Mouse (Mus musculus) CH12.LX (cell line): ENCODE data around the gene Reep1. TPM values are rescaled to one million over a fixed set of nuclear protein-coding genes. Genes with fewer than 3 reads are reported as not detected.
A peak's percentile ranks its signal among the peaks of the same experiment; 100 is the strongest.

ENCODE experiments used
- DNase-seq: peaks from one replicate; pipeline ENCODE4 v3.0.0-alpha.2; 2013; ENCODE audit errors: extremely low read depth
- H3K27ac ChIP-seq: 2 replicates; pipeline ENCODE4 v1.5.1; 2012; ENCODE audit warnings: low read depth, mild to moderate bottlenecking, control low read depth, moderate library complexity; ENCODE audit not compliant: insufficient read depth
- H3K27me3 ChIP-seq: replicated peaks from 2 replicates; pipeline ENCODE3; 2012; ENCODE audit warnings: inconsistent platforms
- H3K36me3 ChIP-seq, 2 experiments: replicated peaks in 1 of 2; 2 replicates each; pipeline versions ENCODE3 to v1.6.1; 2012; ENCODE audit warnings: inconsistent platforms in 1 of 2, low read length in 1 of 2, mild to moderate bottlenecking in 1 of 2, mixed read lengths in 1 of 2, moderate library complexity in 1 of 2; ENCODE audit not compliant: control insufficient read depth in 1 of 2, insufficient read depth in 1 of 2
- H3K4me1 ChIP-seq, 2 experiments: 2 replicates each; pipeline ENCODE4 v1.6.1; 2012; ENCODE audit warnings: inconsistent platforms in 1 of 2, moderate library complexity in 1 of 2; ENCODE audit not compliant: insufficient read depth in 2 of 2, control insufficient read depth in 1 of 2
- H3K4me2 ChIP-seq: 2 replicates; pipeline ENCODE4 v1.6.1; 2012; ENCODE audit warnings: low read depth, mild to moderate bottlenecking, control low read depth; ENCODE audit not compliant: poor library complexity, insufficient read depth, severe bottlenecking
- H3K4me3 ChIP-seq, 3 experiments: fragments of 150-350 bp in 1 of 3; sonication (generic) in 1 of 3; replicated peaks in 1 of 3; 2 replicates each; pipeline versions ENCODE3 to v1.5.1; 2011 to 2012; ENCODE audit warnings: low read depth in 2 of 3, low read length in 2 of 3, mild to moderate bottlenecking in 2 of 3, moderate library complexity in 2 of 3, control low read depth in 1 of 3, improper control_type of control experiment in 1 of 3, inconsistent platforms in 1 of 3, mixed read lengths in 1 of 3; ENCODE audit not compliant: poor library complexity in 1 of 3
- H3K79me2 ChIP-seq: replicated peaks from 2 replicates; pipeline ENCODE4 v1.6.1; 2012; ENCODE audit warnings: mild to moderate bottlenecking, moderate library complexity; ENCODE audit not compliant: control insufficient read depth, poor library complexity, insufficient read depth, severe bottlenecking; ENCODE audit errors: extremely low read depth
- H3K9ac ChIP-seq: 2 replicates; pipeline ENCODE4 v1.6.1; 2012; ENCODE audit warnings: low read depth, mild to moderate bottlenecking, control low read depth, moderate library complexity; ENCODE audit not compliant: insufficient read depth
- H3K9me3 ChIP-seq: replicated peaks from 2 replicates; pipeline ENCODE3; 2012; ENCODE audit warnings: low read length, inconsistent platforms, mixed read lengths
- BHLHE40 ChIP-seq: IDR thresholded peaks from 2 replicates; pipeline ENCODE4 v1.6.1; 2011; ENCODE audit warnings: mild to moderate bottlenecking, low read depth, low read length, improper control_type of control experiment
- CHD2 ChIP-seq: IDR thresholded peaks from 2 replicates; pipeline ENCODE4 v1.6.1; 2011; ENCODE audit warnings: low read length, improper control_type of control experiment
- CTCF ChIP-seq, 2 experiments: IDR thresholded peaks in 1 of 2; conservative IDR thresholded peaks in 1 of 2; 2 replicates each; pipeline ENCODE4 v1.5.1; 2011 to 2012; ENCODE audit warnings: low read depth in 2 of 2, low read length in 2 of 2, improper control_type of control experiment in 1 of 2, inconsistent platforms in 1 of 2, mild to moderate bottlenecking in 1 of 2, moderate library complexity in 1 of 2
- ELF1 ChIP-seq: IDR thresholded peaks from 2 replicates; pipeline ENCODE4 v1.6.1; 2014; ENCODE audit warnings: low read depth, mild to moderate bottlenecking, inconsistent platforms, low read length, improper control_type of control experiment
- EP300 ChIP-seq: IDR thresholded peaks from 2 replicates; pipeline ENCODE4 v1.6.1; 2011; ENCODE audit warnings: low read length, improper control_type of control experiment
- GABPA ChIP-seq: IDR thresholded peaks from 2 replicates; pipeline ENCODE4 v1.6.1; 2012; ENCODE audit warnings: low read depth, low read length, improper control_type of control experiment, inconsistent platforms; ENCODE audit not compliant: insufficient replicate concordance
- IRF4 ChIP-seq: IDR thresholded peaks from 2 replicates; pipeline ENCODE4 v1.6.1; 2014; ENCODE audit warnings: low read depth, mild to moderate bottlenecking, inconsistent platforms, low read length, improper control_type of control experiment
- MAFK ChIP-seq: IDR thresholded peaks from 2 replicates; pipeline ENCODE4 v1.6.1; 2011; ENCODE audit warnings: low read length, improper control_type of control experiment; ENCODE audit not compliant: insufficient replicate concordance
- MAZ ChIP-seq: IDR thresholded peaks from 2 replicates; pipeline ENCODE4 v1.6.1; 2012; ENCODE audit warnings: low read depth, mild to moderate bottlenecking, inconsistent platforms, low read length, improper control_type of control experiment, moderate library complexity
- MXI1 ChIP-seq: IDR thresholded peaks from 2 replicates; pipeline ENCODE4 v1.6.1; 2011; ENCODE audit warnings: mild to moderate bottlenecking, low read depth, low read length, improper control_type of control experiment
- MYC ChIP-seq: IDR thresholded peaks from 2 replicates; pipeline ENCODE4 v1.6.1; 2011; ENCODE audit warnings: low read depth, mild to moderate bottlenecking, improper control_type of control experiment, low read length
- NELFE ChIP-seq: IDR thresholded peaks from 2 replicates; pipeline ENCODE4 v1.6.1; 2011; ENCODE audit warnings: low read depth, low read length, improper control_type of control experiment
- POLR2A ChIP-seq: IDR thresholded peaks from 2 replicates; pipeline ENCODE4 v1.6.1; 2011; ENCODE audit warnings: low read depth, mild to moderate bottlenecking, improper control_type of control experiment, low read length
- POLR2AphosphoS2 ChIP-seq: IDR thresholded peaks from 2 replicates; pipeline ENCODE4 v1.6.1; 2011; ENCODE audit warnings: low read depth, low read length, improper control_type of control experiment
- SMC3 ChIP-seq: IDR thresholded peaks from 2 replicates; pipeline ENCODE4 v1.6.1; 2011; ENCODE audit warnings: low read depth, low read length, improper control_type of control experiment
- TBP ChIP-seq: conservative IDR thresholded peaks from 2 replicates; pipeline ENCODE4 v1.6.1; 2011; ENCODE audit warnings: low read depth, low read length, improper control_type of control experiment
- USF1 ChIP-seq: IDR thresholded peaks from 2 replicates; pipeline ENCODE4 v1.6.1; 2014; ENCODE audit warnings: low read depth, mild to moderate bottlenecking, inconsistent platforms, low read length, improper control_type of control experiment
- USF2 ChIP-seq: conservative IDR thresholded peaks from 2 replicates; pipeline ENCODE4 v1.6.1; 2011; ENCODE audit warnings: low read depth, low read length, improper control_type of control experiment
- ZKSCAN1 ChIP-seq: IDR thresholded peaks from 2 replicates; pipeline ENCODE4 v1.6.1; 2012; ENCODE audit warnings: low read depth, inconsistent platforms, low read length, improper control_type of control experiment, borderline replicate concordance
- ZMIZ1 ChIP-seq: IDR thresholded peaks from 2 replicates; pipeline ENCODE4 v1.6.1; 2012; ENCODE audit warnings: low read depth, mild to moderate bottlenecking, inconsistent platforms, low read length, improper control_type of control experiment
- ZNF384 ChIP-seq: IDR thresholded peaks from 2 replicates; pipeline ENCODE4 v1.6.1; 2012; ENCODE audit warnings: low read depth, low read length, improper control_type of control experiment, inconsistent platforms
- dilution Hi-C: fragments of 300-500 bp; cut with MboI; formaldehyde crosslinking; loops from 2 replicates; pipeline ENCODE4 v1.14.3; 2020; ENCODE audit warnings: low sequenced_read_pairs; ENCODE audit not compliant: extremely low pct_unique_long_range_greater_than_20kb, extremely low pct_ligation_motif_present
- in situ Hi-C: fragments of 300-500 bp; cut with MboI; formaldehyde crosslinking; loops from 3 replicates; pipeline ENCODE4 v1.14.3; 2019; ENCODE audit warnings: low sequenced_read_pairs, low pct_ligation_motif_present, low pct_unique_long_range_greater_than_20kb, mixed read lengths
- polyA plus RNA-seq: library from polyadenylated mRNA; unstranded; fragments of >175 nt; gene quantifications from 2 replicates; pipeline ENCODE4 v1.2.1, GENCODE M21; 2012; ENCODE audit warnings: low read depth; ENCODE audit not compliant: insufficient read length
- total RNA-seq, 2 experiments: library from RNA; depleted of rRNA; stranded (reverse); fragments of 300-350 nt in 1 of 2; fragments of >200 nt in 1 of 2; gene quantifications; 2 replicates each; pipeline ENCODE4 v1.2.3; 2012 to 2014

The Reep1 gene
- total and polyA plus RNA-seq, 3 experiments = 0.33 to 1.3 (median 1.2) TPM

DNA sequence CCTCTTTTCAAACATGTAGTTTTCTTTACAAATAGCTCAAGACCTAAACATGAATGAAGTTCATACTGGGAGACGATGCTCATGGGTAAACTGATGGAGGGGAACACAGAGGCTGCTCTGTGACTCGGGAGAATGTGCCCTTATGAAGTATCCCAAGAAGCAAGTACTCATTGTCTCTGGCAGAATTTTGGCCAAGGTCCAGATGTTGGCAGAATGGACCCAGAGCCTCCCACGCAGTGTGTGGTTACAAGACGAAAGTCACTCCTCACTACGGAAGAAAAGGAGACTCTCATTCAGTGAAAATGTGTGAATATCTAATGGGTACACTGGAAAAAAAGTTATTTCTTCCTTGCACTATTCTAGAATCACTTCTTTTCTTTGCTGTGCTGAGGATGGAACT is 3.8 kb downstream of the Reep1 start:
- Histone ChIP-seq H3K27ac (no peak overlapping the region), H3K27me3 (peaks cover 24% of the 10 kb centered on the region), H3K36me3 (no peaks in the 10 kb centered on the region), H3K9ac (no peak overlapping the region), H3K79me2 (no peaks in the 10 kb centered on the region), H3K4me2 (no peak overlapping the region), H3K4me3 (no peak overlapping the region), H3K4me1 (peaks cover 8 to 17% of the 10 kb centered on the region in 2 experiments), H3K9me3 (no peaks in the 10 kb centered on the region)
- dilution Hi-C loops = no loop called here
- no peak for DNase-seq
- in situ Hi-C loops = no loop called here
- no peak for TF ChIP-seq CHD2
- TF ChIP-seq ZMIZ1 = no peak
- no peak for TF ChIP-seq POLR2AphosphoS2
- TF ChIP-seq CTCF (conservative IDR thresholded peaks at IDR 0.05 in 1 of 2, IDR thresholded peaks at IDR 0.05 in 1 of 2; ENCODE audit: low read depth in 2 of 2, low read length in 2 of 2) = no peak
- TF ChIP-seq ZNF384 = no peak
- TF ChIP-seq IRF4 = no peak
- TF ChIP-seq GABPA = no peak
- TF ChIP-seq POLR2A = no peak
- no peak for TF ChIP-seq USF2
- TF ChIP-seq BHLHE40 = no peak
- TF ChIP-seq EP300 = no peak
- TF ChIP-seq MAFK = no peak
- no peak for TF ChIP-seq MXI1
- TF ChIP-seq TBP = no peak
- no peak for TF ChIP-seq USF1
- TF ChIP-seq ELF1 = no peak
- TF ChIP-seq SMC3 = no peak
- TF ChIP-seq ZKSCAN1 = no peak
- no peak for TF ChIP-seq MYC
- TF ChIP-seq MAZ = no peak

GRCm38 (mm10) chr6:71713532-71713931 is 6.2 kb downstream of the Reep1 start:
- no peak overlapping the region for H3K27ac ChIP-seq
- no peaks in the 10 kb centered on the region for H3K36me3 ChIP-seq
- H3K4me1 ChIP-seq = peaks cover 8 to 17% of the 10 kb centered on the region in 2 experiments
- no peak overlapping the region for H3K4me2 ChIP-seq
- no peak overlapping the region for H3K4me3 ChIP-seq
- in situ Hi-C loops = no loop called here
- no peaks in the 10 kb centered on the region for H3K9me3 ChIP-seq
- peak; percentile 59 for TF ChIP-seq ZNF384
- TF ChIP-seq NELFE = no peak
- peak in 1 of 2 experiments; percentile 24; a peak in 1 of 4 replicates for TF ChIP-seq CTCF (conservative IDR thresholded peaks at IDR 0.05 in 1 of 2, IDR thresholded peaks at IDR 0.05 in 1 of 2; ENCODE audit: low read depth in 2 of 2, low read length in 2 of 2)
- TF ChIP-seq, all 38 proteins: peak for 2
- H3K79me2 ChIP-seq = no peaks in the 10 kb centered on the region
- peaks cover 8% of the 10 kb centered on the region for H3K27me3 ChIP-seq
- dilution Hi-C loops = no loop called here
- H3K9ac ChIP-seq = no peak overlapping the region
- no peak for DNase-seq
